Comparison of ENCODE assay signal across 21 mouse cellular contexts in genomic region chr1:137223052-137223451, GRCm38 (mm10).
DNase-seq lines count a peak whose midpoint lies in the region; ATAC-seq and TF ChIP-seq lines count a peak whose summit lies in the region.
"Had no signal": no experiment of that assay in that cellular context is flagged by ENCODE, and none has a peak within 500 bp of the region (broad histone marks: within the 10 kb centered on the region; RNA-seq: fewer than 3 reads in every experiment).

No protein-coding gene starts in this region.

- ATAC-seq in heart, embryonic 11.5 days (replicated peaks; ENCODE audit: insufficient number of reproducible peaks, low FRiP score, low TSS enrichment) = no peak
- 0 out of 2 replicates have a peak, but pooled peaks have one; percentile 11 for ATAC-seq in intestine, embryonic 16.5 days
- ATAC-seq in intestine, postnatal 0 days = no peak
- ATAC-seq: forebrain, embryonic 13.5 days; hindbrain, embryonic 16.5 days; midbrain, embryonic 16.5 days had no signal

- TF ChIP-seq CTCF in intestine, postnatal 0 days (IDR thresholded peaks at IDR 0.05; ENCODE audit: low read depth) = no peak

- no peak for DNase-seq in heart, postnatal 36 days
- DNase-seq in retina, postnatal 1 day = peak; percentile 10
- no peak for DNase-seq in retina, embryonic 14.5 days (ENCODE audit: low spot score)
- DNase-seq in cerebellum, adult 8-10 months = no peak
- DNase-seq in gastrocnemius, postnatal 14 days = no peak
- DNase-seq: cerebellum, adult 2 months; gastrocnemius, postnatal 10 days; kidney, adult 11 months; thymus, adult 2 months had no signal

- no peaks in the 10 kb centered on the region for H3K9me3 ChIP-seq in heart, embryonic 11.5 days (replicated peaks; ENCODE audit: control insufficient read depth, low read length)
- H3K9me3 ChIP-seq in intestine, embryonic 16.5 days (ENCODE audit: control insufficient read depth, low read length) = 0 out of 2 replicates have a peak, but pooled peaks cover 4% of the 10 kb centered on the region
- no peaks in the 10 kb centered on the region for H3K9me3 ChIP-seq in intestine, postnatal 0 days (ENCODE audit: control insufficient read depth)
- H3K9me3 ChIP-seq: forebrain, embryonic 13.5 days; limb, embryonic 10.5 days; neural tube, embryonic 15.5 days; stomach, embryonic 15.5 days had no signal

- no peaks in the 10 kb centered on the region for H3K4me1 ChIP-seq in heart, embryonic 11.5 days (ENCODE audit: control insufficient read depth, insufficient read depth, low read length)
- H3K4me1 ChIP-seq in intestine, embryonic 16.5 days (ENCODE audit: control insufficient read depth, insufficient read depth, low read length) = peaks cover 11% of the 10 kb centered on the region
- H3K4me1 ChIP-seq in intestine, postnatal 0 days (replicated peaks; ENCODE audit: control insufficient read depth, insufficient read depth, low read length) = no peaks in the 10 kb centered on the region

- H3K27ac ChIP-seq in heart, embryonic 11.5 days (ENCODE audit: low read depth, low read length) = no peak overlapping the region
- H3K27ac ChIP-seq in intestine, embryonic 16.5 days (ENCODE audit: low read length) = no peak overlapping the region
- H3K27ac ChIP-seq in intestine, postnatal 0 days (ENCODE audit: low read depth, low read length) = no peak overlapping the region
- H3K27ac ChIP-seq: forebrain, embryonic 13.5 days; limb, embryonic 10.5 days; liver, embryonic 14.5 days; neural tube, embryonic 15.5 days; stomach, embryonic 15.5 days had no signal

- 27% methylated on average over 10 of the region's 10 CpGs for WGBS in heart, embryonic 11.5 days (ENCODE audit: insufficient replicate concordance)
- 71% methylated on average over 10 of the region's 10 CpGs for WGBS in intestine, embryonic 16.5 days
- 55% methylated on average over 10 of the region's 10 CpGs for WGBS in intestine, postnatal 0 days

- no peak overlapping the region for H3K9ac ChIP-seq in heart, embryonic 11.5 days (ENCODE audit: low read depth, low read length)
- no peak overlapping the region for H3K9ac ChIP-seq in intestine, embryonic 16.5 days (ENCODE audit: low read depth, low read length)
- no peak overlapping the region for H3K9ac ChIP-seq in intestine, postnatal 0 days (ENCODE audit: low read depth, low read length)
- H3K9ac ChIP-seq: forebrain, embryonic 13.5 days; liver, embryonic 14.5 days; neural tube, embryonic 15.5 days; stomach, embryonic 15.5 days had no signal

- no peaks in the 10 kb centered on the region for H3K36me3 ChIP-seq in heart, embryonic 11.5 days (ENCODE audit: control insufficient read depth, insufficient read depth, low read length)
- no peaks in the 10 kb centered on the region for H3K36me3 ChIP-seq in intestine, embryonic 16.5 days (ENCODE audit: control insufficient read depth, insufficient read depth, low read length)
- H3K36me3 ChIP-seq in intestine, postnatal 0 days (ENCODE audit: control insufficient read depth, insufficient read depth) = no peaks in the 10 kb centered on the region
- H3K36me3 ChIP-seq: limb, embryonic 10.5 days; neural tube, embryonic 15.5 days; stomach, embryonic 15.5 days had no signal

- intact Hi-C loops in heart, postnatal 36 days (cut with DNase I) = loop anchor here (5.0 kb wide), 1 partner anchor 276 kb away; no protein-coding TSS in a partner anchor
- intact Hi-C loops in gastrocnemius, postnatal 14 days (cut with DNase I; ENCODE audit: low total_unique reads) = loop anchor here (10.0 kb wide), 2 partner anchors 498 to 668 kb away; no protein-coding TSS in a partner anchor

- H3K4me3 ChIP-seq in heart, embryonic 11.5 days (ENCODE audit: low read depth, low read length) = no peak overlapping the region
- H3K4me3 ChIP-seq in intestine, embryonic 16.5 days (ENCODE audit: low read length) = no peak overlapping the region
- no peak overlapping the region for H3K4me3 ChIP-seq in intestine, postnatal 0 days (ENCODE audit: low read depth, low read length)
- H3K4me3 ChIP-seq: erythroblast, embryonic 14.5 days; forebrain, embryonic 13.5 days; limb, embryonic 10.5 days; megakaryocyte, embryonic 14.5 days; neural tube, embryonic 15.5 days; stomach, embryonic 15.5 days had no signal

- H3K4me2 ChIP-seq in heart, embryonic 11.5 days = peak overlapping the region; percentile 36
- no peak overlapping the region for H3K4me2 ChIP-seq in intestine, embryonic 16.5 days (ENCODE audit: low read depth, low read length)
- no peak overlapping the region for H3K4me2 ChIP-seq in intestine, postnatal 0 days (replicated peaks; ENCODE audit: low read depth)
- H3K4me2 ChIP-seq: forebrain, embryonic 13.5 days; neural tube, embryonic 15.5 days; stomach, embryonic 15.5 days had no signal

- H3K27me3 ChIP-seq in heart, embryonic 11.5 days (ENCODE audit: control insufficient read depth, insufficient read depth, low read length) = no peaks in the 10 kb centered on the region
- H3K27me3 ChIP-seq in intestine, embryonic 16.5 days (replicated peaks; ENCODE audit: control insufficient read depth, insufficient read depth, low read length) = no peaks in the 10 kb centered on the region
- H3K27me3 ChIP-seq in intestine, postnatal 0 days (replicated peaks; ENCODE audit: control insufficient read depth, insufficient read depth, low read length) = no peaks in the 10 kb centered on the region
- H3K27me3 ChIP-seq: stomach, embryonic 15.5 days had no signal
